In the genomic region with DNA sequence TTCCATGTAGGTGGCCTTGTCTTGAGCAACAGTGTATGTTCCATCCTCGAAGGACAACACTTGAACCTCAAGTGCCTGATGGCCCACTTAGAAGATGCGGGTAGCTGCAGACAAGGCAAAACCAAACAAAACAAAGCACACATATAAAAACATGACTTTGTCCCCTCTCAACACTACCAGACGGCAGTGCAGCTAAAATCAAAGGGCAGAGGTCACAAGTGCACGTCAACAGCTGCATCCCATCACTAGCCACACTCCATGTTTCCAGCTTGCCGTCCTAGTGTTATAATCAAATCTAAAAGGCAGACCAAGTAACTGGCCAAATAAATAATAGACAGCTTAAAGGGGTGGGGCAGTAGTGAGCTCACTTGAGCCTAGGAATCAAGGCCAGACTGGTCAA, we compare ENCODE assay signal across 16 mouse cellular contexts. TPM values are rescaled to one million over a fixed set of nuclear protein-coding genes. Genes with fewer than 3 reads are reported as not detected.
DNase-seq lines count a peak whose midpoint lies in the region; ATAC-seq and TF ChIP-seq lines count a peak whose summit lies in the region.
"Had no signal": no experiment of that assay in that cellular context is flagged by ENCODE, and none has a peak within 500 bp of the region (broad histone marks: within the 10 kb centered on the region; RNA-seq: fewer than 3 reads in every experiment).

No protein-coding gene starts in this region.

- H3K9me3 ChIP-seq in kidney, embryonic 16.5 days (ENCODE audit: low read length), result no peaks in the 10 kb centered on the region
- no peaks in the 10 kb centered on the region for H3K9me3 ChIP-seq in lung, embryonic 14.5 days (ENCODE audit: low read depth, low read length)
- H3K9me3 ChIP-seq in forebrain, embryonic 10.5 days, result no peaks in the 10 kb centered on the region
- H3K9me3 ChIP-seq: heart, embryonic 10.5 days; hindbrain, embryonic 15.5 days; limb, embryonic 12.5 days; neural tube, embryonic 15.5 days had no signal

- H3K4me1 ChIP-seq in kidney, embryonic 16.5 days (ENCODE audit: insufficient read depth, low read length), result peaks cover 2% of the 10 kb centered on the region; the same call in 1 of the 2 replicates
- no peaks in the 10 kb centered on the region; the same call in none of the 2 replicates for H3K4me1 ChIP-seq in lung, embryonic 14.5 days (ENCODE audit: insufficient read depth)
- peaks cover 14% of the 10 kb centered on the region for H3K4me1 ChIP-seq in forebrain, embryonic 10.5 days
- H3K4me1 ChIP-seq: hindbrain, embryonic 15.5 days; neural tube, embryonic 15.5 days had no signal

- TF ChIP-seq CTCF in lung, embryonic 14.5 days (IDR thresholded peaks at IDR 0.05; ENCODE audit: low read depth), result 0 out of 2 replicates have a peak, but pooled peaks have one; percentile 3

- 0 out of 2 replicates have a peak, but pooled peaks cover 13% of the 10 kb centered on the region for H3K36me3 ChIP-seq in kidney, embryonic 16.5 days (ENCODE audit: insufficient read depth, low read length)
- peaks cover 33% of the 10 kb centered on the region for H3K36me3 ChIP-seq in lung, embryonic 14.5 days (ENCODE audit: insufficient read depth)
- H3K36me3 ChIP-seq in forebrain, embryonic 10.5 days (replicated peaks), result peaks cover 52% of the 10 kb centered on the region

- DNase-seq in MN1 (ENCODE audit: low spot score), result peak; percentile 5
- peak; percentile 73 for DNase-seq in embryo, embryonic 10 days (ENCODE audit: low spot score)
- peak; percentile 94 for DNase-seq in lung, embryonic 14.5 days
- no peak for DNase-seq in cerebellum, postnatal 36 days
- no peak for DNase-seq in forebrain, embryonic 10.5 days (ENCODE audit: extremely low spot score, low spot score)
- no peak for DNase-seq in adrenal gland, adult 2 months
- DNase-seq: adrenal gland, postnatal 10 days had no signal

- no peak overlapping the region for H3K9ac ChIP-seq in kidney, embryonic 16.5 days (replicated peaks; ENCODE audit: low read length)
- H3K9ac ChIP-seq in lung, embryonic 14.5 days, result no peak overlapping the region
- H3K9ac ChIP-seq: hindbrain, embryonic 15.5 days; limb, embryonic 12.5 days; neural tube, embryonic 15.5 days had no signal

- WGBS in kidney, embryonic 16.5 days, result 45% methylated on average over 5 of the region's 5 CpGs
- 24% methylated on average over 5 of the region's 5 CpGs for WGBS in lung, embryonic 14.5 days
- 62% methylated on average over 5 of the region's 5 CpGs for WGBS in forebrain, embryonic 10.5 days

- H3K27ac ChIP-seq in kidney, embryonic 16.5 days (ENCODE audit: low read length), result no peak overlapping the region
- H3K27ac ChIP-seq in lung, embryonic 14.5 days (ENCODE audit: low read depth), result peak overlapping the region; percentile 68
- H3K27ac ChIP-seq in forebrain, embryonic 10.5 days, result no peak overlapping the region
- H3K27ac ChIP-seq: hindbrain, embryonic 15.5 days; limb, embryonic 12.5 days; macrophage; neural tube, embryonic 15.5 days had no signal

- ATAC-seq in kidney, embryonic 16.5 days (ENCODE audit: low FRiP score, low TSS enrichment), result peak; percentile 74
- peak; percentile 87 for ATAC-seq in lung, embryonic 14.5 days (ENCODE audit: insufficient read depth)
- ATAC-seq: Patski had no signal

- H3K4me2 ChIP-seq in kidney, embryonic 16.5 days (replicated peaks; ENCODE audit: low read depth, low read length), result no peak overlapping the region
- no peak overlapping the region for H3K4me2 ChIP-seq in lung, embryonic 14.5 days
- H3K4me2 ChIP-seq: hindbrain, embryonic 15.5 days; limb, embryonic 12.5 days; neural tube, embryonic 15.5 days had no signal

- H3K4me3 ChIP-seq in kidney, embryonic 16.5 days (ENCODE audit: low read length), result no peak overlapping the region
- no peak overlapping the region for H3K4me3 ChIP-seq in lung, embryonic 14.5 days (ENCODE audit: low read depth, low read length)
- no peak overlapping the region for H3K4me3 ChIP-seq in forebrain, embryonic 10.5 days
- H3K4me3 ChIP-seq: erythroblast, embryonic 14.5 days; heart, embryonic 10.5 days; hindbrain, embryonic 15.5 days; limb, embryonic 12.5 days; neural tube, embryonic 15.5 days had no signal

- no peaks in the 10 kb centered on the region for H3K27me3 ChIP-seq in kidney, embryonic 16.5 days (ENCODE audit: insufficient read depth, low read length)
- no peaks in the 10 kb centered on the region for H3K27me3 ChIP-seq in lung, embryonic 14.5 days (ENCODE audit: insufficient read depth, low read length)
- H3K27me3 ChIP-seq in forebrain, embryonic 10.5 days (ENCODE audit: poor library complexity, severe bottlenecking), result no peaks in the 10 kb centered on the region
- H3K27me3 ChIP-seq: CH12.LX; hindbrain, embryonic 15.5 days; limb, embryonic 12.5 days; neural tube, embryonic 15.5 days; Patski had no signal

RNA-seq across cellular contexts. Expression of gene Xxylt1, which starts 50.3 kb away (rescaled TPM):
- polyA plus RNA-seq in kidney, embryonic 16.5 days (2015; fragmentation: Nextera tagmentation; extraction: Ambion mirVana), result 12.0 and 18.8 TPM in 2 replicates
- polyA plus RNA-seq in lung, embryonic 14.5 days (2014; fragmentation: Nextera tagmentation; extraction: Ambion mirVana), result 26.2 and 26.8 TPM in 2 replicates
- polyA plus RNA-seq in forebrain, embryonic 10.5 days (2016; fragmentation: Nextera tagmentation; extraction: Ambion mirVana), result 13.9 and 14.4 TPM in 2 replicates
- total RNA-seq in adrenal gland, adult 2 months (2021), result 10 to 100 TPM; 12.7 to 14.1 TPM
- polyA plus RNA-seq in adrenal gland, adult 2 months (2012; rRNA removed), result 26.1 and 28.9 TPM in 2 replicates

Comparison
In these comparisons a context has a peak if more than half of its experiments do, and no peak if none do; other contexts are left out.
1. DNase-seq: peak in MN1 (single experiment), embryo, embryonic 10 days (single experiment) and lung, embryonic 14.5 days (single experiment); none in cerebellum, postnatal 36 days (0 of 2), forebrain, embryonic 10.5 days (single experiment) and adrenal gland, adult 2 months (single experiment).